Mouse (Mus musculus) ES-Bruce4 (cell line): ENCODE measurements at regions not wholly inside any gene's neighbourhood (a gene's known extent, or its start where the extent isn't known, plus 50 kb on each side); places are given as distances from the start of the nearest gene placed in this dataset.
"Not testable (repeated sequence)": the region's sequence is repeated elsewhere in the genome, so short reads cannot be mapped to it uniquely, and the experiment has no call there.

ENCODE experiments used
- H3K27ac ChIP-seq: 2 replicates; pipeline ENCODE4 v1.5.1; 2012; ENCODE audit warnings: low read length, inconsistent platforms; ENCODE audit not compliant: insufficient read depth
- H3K27me3 ChIP-seq: 2 replicates; pipeline ENCODE4 v1.6.1; 2012; ENCODE audit warnings: mild to moderate bottlenecking, low read length, inconsistent platforms; ENCODE audit not compliant: control insufficient read depth, poor library complexity, insufficient read depth, severe bottlenecking
- H3K36me3 ChIP-seq: 2 replicates; pipeline ENCODE4 v1.6.1; 2012; ENCODE audit warnings: inconsistent platforms, mild to moderate bottlenecking, low read length, moderate library complexity; ENCODE audit not compliant: control insufficient read depth, poor library complexity, insufficient read depth, severe bottlenecking
- H3K4me1 ChIP-seq: one replicate; pipeline ENCODE4 v1.8.1; 2011; ENCODE audit warnings: low read length; ENCODE audit not compliant: control insufficient read depth, insufficient read depth
- H3K4me3 ChIP-seq: 2 replicates; pipeline ENCODE4 v1.5.1; 2011; ENCODE audit warnings: low read depth, mild to moderate bottlenecking, low read length
- H3K9ac ChIP-seq: 2 replicates; pipeline ENCODE4 v1.6.1; 2012; ENCODE audit warnings: low read depth, mild to moderate bottlenecking, inconsistent platforms; ENCODE audit not compliant: poor library complexity, severe bottlenecking
- H3K9me3 ChIP-seq: replicated peaks from 2 replicates; pipeline ENCODE4 v1.6.1; 2012; ENCODE audit warnings: mild to moderate bottlenecking, low read length, inconsistent platforms; ENCODE audit not compliant: control insufficient read depth, poor library complexity, insufficient read depth, severe bottlenecking
- CTCF ChIP-seq: IDR thresholded peaks from one replicate; pipeline ENCODE4 v1.8.1; 2011; ENCODE audit warnings: low read depth, low read length
- EP300 ChIP-seq: IDR thresholded peaks from 2 replicates; pipeline ENCODE4 v1.6.1; 2011; ENCODE audit warnings: low read depth, low read length; ENCODE audit not compliant: insufficient read depth
- POLR2A ChIP-seq: IDR thresholded peaks from one replicate; pipeline ENCODE4 v1.8.1; 2011; ENCODE audit warnings: low read length; ENCODE audit not compliant: insufficient read depth

DNA sequence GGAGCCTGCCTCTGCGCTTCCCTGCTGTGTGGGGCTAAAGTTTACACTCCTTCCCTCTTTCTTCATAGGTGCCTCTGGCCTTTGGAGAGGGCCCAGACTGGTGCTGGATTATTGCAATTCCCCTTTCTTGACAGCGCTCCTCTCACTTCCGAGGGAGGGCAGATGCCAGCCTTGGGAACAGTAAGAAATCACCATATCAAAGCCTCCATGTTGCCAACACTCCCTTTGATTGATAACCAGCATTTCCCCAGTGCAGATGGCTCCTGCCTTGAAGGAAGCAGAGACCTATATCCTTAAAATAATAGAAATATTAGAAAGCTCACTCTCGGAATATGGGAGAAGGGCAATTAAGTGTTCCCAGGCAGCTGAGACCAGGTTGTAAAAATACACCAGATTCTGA is 63.1 kb upstream of the Cep295 start:
- no peak overlapping the region for H3K4me3 ChIP-seq
- no peaks in the 10 kb centered on the region for H3K36me3 ChIP-seq

DNA sequence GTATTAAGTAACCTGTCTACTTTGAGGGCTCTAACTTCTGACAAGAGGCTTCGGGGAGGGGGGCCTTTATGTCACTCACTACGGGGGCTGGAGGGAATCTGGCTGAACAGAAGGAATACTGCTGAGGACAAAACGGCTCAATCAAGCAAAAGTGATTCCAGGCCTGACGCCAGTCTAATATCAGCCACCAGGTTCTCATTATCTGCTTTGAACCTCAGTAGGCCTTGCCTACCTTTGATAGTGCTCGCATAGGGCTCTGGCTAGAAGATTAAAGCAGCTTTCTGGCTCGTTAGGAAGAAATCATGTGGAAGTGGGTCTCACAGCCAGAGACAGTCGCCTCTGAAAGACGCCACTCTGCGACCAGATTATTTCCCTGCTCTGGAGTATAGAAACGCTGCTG is 64.3 kb upstream of the Cep295 start:
- H3K4me3 ChIP-seq = no peak overlapping the region
- no peak overlapping the region for H3K27ac ChIP-seq
- H3K9ac ChIP-seq = no peak overlapping the region
- no peaks in the 10 kb centered on the region; the same call in 1 of the 2 replicates for H3K9me3 ChIP-seq
- H3K36me3 ChIP-seq = no peaks in the 10 kb centered on the region
- no peaks in the 10 kb centered on the region for H3K4me1 ChIP-seq
- TF ChIP-seq EP300 (no peak), POLR2A (no peak), CTCF (no peak)
- no peaks in the 10 kb centered on the region for H3K27me3 ChIP-seq

More for the DNA sequence above, 63.1 kb upstream of the Cep295 start:
- no peak for TF ChIP-seq EP300
- no peak for TF ChIP-seq POLR2A
- TF ChIP-seq CTCF = no peak
- H3K4me1 ChIP-seq = no peaks in the 10 kb centered on the region
- no peak overlapping the region for H3K27ac ChIP-seq
- H3K27me3 ChIP-seq = no peaks in the 10 kb centered on the region
- H3K9ac ChIP-seq = no peak overlapping the region
- no peaks in the 10 kb centered on the region; the same call in 1 of the 2 replicates for H3K9me3 ChIP-seq

GRCm38 (mm10) chr9:15434279-15434678 is 59.0 kb upstream of the Smco4 start:
- H3K4me1 ChIP-seq, H3K36me3 ChIP-seq, H3K4me3 ChIP-seq, H3K27me3 ChIP-seq, H3K9ac ChIP-seq, H3K27ac ChIP-seq, H3K9me3 ChIP-seq: not testable (repeated sequence)
- TF ChIP-seq CTCF = peak; percentile 20

- no peaks in the 10 kb centered on the region for H3K36me3 ChIP-seq
Observed at GRCm38 (mm10) chr9:15439319-15439980, 53.8 kb upstream of the Smco4 start.

GRCm38 (mm10) chr9:15442131-15442530 is 51.1 kb upstream of the Smco4 start:
- H3K4me3 ChIP-seq = no peak overlapping the region
- H3K9ac ChIP-seq = no peak overlapping the region
- no peak overlapping the region for H3K27ac ChIP-seq
- H3K36me3 ChIP-seq = no peaks in the 10 kb centered on the region
- no peaks in the 10 kb centered on the region for H3K27me3 ChIP-seq
- H3K4me1 ChIP-seq = no peaks in the 10 kb centered on the region
- TF ChIP-seq POLR2A (no peak), CTCF (no peak)
- H3K9me3 ChIP-seq = no peaks in the 10 kb centered on the region

More at GRCm38 (mm10) chr9:15439319-15439980, 53.8 kb upstream of the Smco4 start:
- no peak for TF ChIP-seq POLR2A
- TF ChIP-seq EP300 = no peak
- TF ChIP-seq CTCF = no peak
- Histone ChIP-seq H3K27ac (no peak overlapping the region), H3K4me3 (no peak overlapping the region), H3K27me3 (no peaks in the 10 kb centered on the region), H3K4me1 (no peaks in the 10 kb centered on the region), H3K9me3 (no peaks in the 10 kb centered on the region), H3K9ac (no peak overlapping the region)
